Mouse (Mus musculus) neural tube, embryonic 11.5 days (tissue): ENCODE results near the gene Dennd5b. TPM values are rescaled to one million over a fixed set of nuclear protein-coding genes. Genes with fewer than 3 reads are reported as not detected.
"Not testable (repeated sequence)": the region's sequence is repeated elsewhere in the genome, so short reads cannot be mapped to it uniquely, and the experiment has no call there.

Experiments
- ATAC-seq: fragments of 200-750 bp; cut with Nextera tagmentation; 2 replicates; pipeline ENCODE4 v1.8.0; 2017; ENCODE audit warnings: moderate number of reproducible peaks, mild to moderate bottlenecking, moderate TSS enrichment, moderate library complexity; ENCODE audit not compliant: insufficient read depth, low FRiP score, low TSS enrichment
- DNase-seq: peaks from one replicate; pipeline ENCODE4 v3.0.0-alpha.2; 2015; ENCODE audit warnings: low spot score
- H3K27ac ChIP-seq: fragments of 300-500 bp; sonication (generic); 2 replicates; pipeline ENCODE4 v1.5.1; 2014; ENCODE audit warnings: low read depth, mild to moderate bottlenecking, low read length
- H3K27me3 ChIP-seq: fragments of 300-500 bp; sonication (generic); 2 replicates; pipeline ENCODE4 v1.6.1; 2014; ENCODE audit warnings: mild to moderate bottlenecking, low read length, mixed read lengths; ENCODE audit not compliant: control insufficient read depth, insufficient read depth
- H3K36me3 ChIP-seq: fragments of 300-500 bp; sonication (generic); 2 replicates; pipeline ENCODE4 v1.6.1; 2014; ENCODE audit warnings: mild to moderate bottlenecking, low read length, moderate library complexity, mixed read lengths; ENCODE audit not compliant: control insufficient read depth, insufficient read depth
- H3K4me1 ChIP-seq: fragments of 300-500 bp; sonication (generic); 2 replicates; pipeline ENCODE4 v1.6.1; 2014; ENCODE audit warnings: low read length, mixed read lengths; ENCODE audit not compliant: control insufficient read depth, insufficient read depth
- H3K4me2 ChIP-seq: fragments of 300-500 bp; sonication (generic); 2 replicates; pipeline ENCODE4 v1.6.1; 2014; ENCODE audit warnings: low read depth, mild to moderate bottlenecking, moderate library complexity
- H3K4me3 ChIP-seq: fragments of 300-500 bp; sonication (generic); 2 replicates; pipeline ENCODE4 v1.5.1; 2014; ENCODE audit warnings: low read depth, low read length
- H3K9ac ChIP-seq: fragments of 300-500 bp; sonication (generic); 2 replicates; pipeline ENCODE4 v1.6.1; 2014; ENCODE audit warnings: mild to moderate bottlenecking, low read length
- H3K9me3 ChIP-seq: fragments of 300-500 bp; sonication (generic); 2 replicates; pipeline ENCODE4 v1.6.1; 2016; ENCODE audit warnings: low read length; ENCODE audit not compliant: control insufficient read depth
- WGBS: fragments of 180-500 bp; shearing (Covaris S2); extraction: QIAGEN DNeasy Blood & Tissue Kit; methylation state at CpG from one replicate; pipeline ENCODE4 v1.1.7; 2014; 5-methylcytosine and 5-hydroxymethylcytosine counted together
- polyA plus RNA-seq: library from polyadenylated mRNA; unstranded; fragments of >200 nt; fragmentation: Nextera tagmentation; extraction: Ambion mirVana; gene quantifications from 2 replicates; pipeline ENCODE4 v1.2.1, GENCODE M21; 2014

Gene Dennd5b
- polyA plus RNA-seq, 1 experiment from 2014 or later: 14.6 TPM

DNA sequence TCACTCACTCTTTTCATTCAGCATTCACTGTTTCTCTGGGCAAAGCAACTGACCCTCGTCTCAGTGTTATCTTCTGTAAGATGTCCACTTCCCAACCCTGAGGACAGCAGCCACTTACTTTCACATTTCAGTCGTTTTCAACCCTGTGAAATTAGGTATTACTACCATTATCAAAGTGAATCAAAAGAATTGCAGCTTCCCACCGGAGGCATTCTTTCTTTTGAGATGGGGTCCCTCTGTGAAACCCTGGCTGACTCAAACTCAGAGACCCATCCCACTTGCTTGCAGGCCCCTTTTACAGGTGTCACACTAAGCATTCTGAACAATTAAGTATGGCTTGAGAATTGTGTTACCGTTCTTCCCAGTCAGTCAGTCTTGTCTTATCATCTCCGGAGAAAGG is 159.6 kb downstream of the Dennd5b start:
- H3K9me3 ChIP-seq: no peaks in the 10 kb centered on the region
- no peak overlapping the region for H3K9ac ChIP-seq
- H3K4me3 ChIP-seq: no peak overlapping the region
- 57% methylated on average over 5 of the region's 5 CpGs for WGBS
- no peak overlapping the region for H3K27ac ChIP-seq
- no peaks in the 10 kb centered on the region for H3K27me3 ChIP-seq
- no peaks in the 10 kb centered on the region for H3K36me3 ChIP-seq
- H3K4me2 ChIP-seq: no peak overlapping the region
- ATAC-seq (no peak), DNase-seq (no peak)
- peaks cover 11% of the 10 kb centered on the region; the same call in 1 of the 2 replicates for H3K4me1 ChIP-seq

- H3K9ac ChIP-seq, H3K4me3 ChIP-seq, H3K27ac ChIP-seq, DNase-seq, ATAC-seq, H3K4me2 ChIP-seq, H3K9me3 ChIP-seq, H3K27me3 ChIP-seq, H3K36me3 ChIP-seq: not testable (repeated sequence)
- H3K4me1 ChIP-seq: peaks cover 14% of the 10 kb centered on the region
- WGBS: 85% methylated on average over 2 of the region's 3 CpGs
Observed at GRCm38 (mm10) chr6:148940383-148940782, 161.1 kb downstream of the Dennd5b start.

Other genes with a start within 250 kb of the Dennd5b start
- 8.6 and 11.9 TPM in 2 replicates for gene Caprin2, start 205.4 kb downstream of the Dennd5b start, polyA plus RNA-seq
- gene Sinhcaf, start 155.2 kb downstream of the Dennd5b start, polyA plus RNA-seq: 258 and 270 TPM in 2 replicates
- not detected in 2 replicates for gene Gm10203, start 28.5 kb upstream of the Dennd5b start, polyA plus RNA-seq
- 8.2 and 8.4 TPM in 2 replicates for gene Etfbkmt, start 38.2 kb upstream of the Dennd5b start, polyA plus RNA-seq
- 61.7 and 63.1 TPM in 2 replicates for gene Amn1, start 87.0 kb upstream of the Dennd5b start, polyA plus RNA-seq
- gene Resf1, start 207.7 kb upstream of the Dennd5b start, polyA plus RNA-seq: 36.4 and 43.0 TPM in 2 replicates